ENCODE assay signal across 11 mouse cellular contexts in the genomic region with DNA sequence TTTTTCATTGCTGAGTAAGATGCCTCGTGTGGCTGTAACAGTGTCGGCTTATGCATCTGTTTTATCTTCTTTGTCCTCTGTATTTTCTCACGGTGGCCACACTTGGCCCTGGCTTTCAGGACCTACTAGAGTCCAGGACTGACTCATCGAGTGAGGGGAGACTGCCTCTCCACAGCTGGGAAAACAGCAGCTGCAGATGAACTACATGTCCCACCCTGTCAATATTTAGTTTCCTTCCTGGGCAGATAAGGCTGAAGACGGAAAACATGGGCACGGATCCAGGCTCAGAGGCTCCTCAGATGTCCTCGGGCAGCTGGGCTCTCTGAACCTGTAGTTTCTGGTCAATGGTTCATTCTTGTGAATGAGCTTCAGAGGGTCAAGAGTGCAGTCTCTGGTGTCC. TPM values are rescaled to one million over a fixed set of nuclear protein-coding genes. Genes with fewer than 3 reads are reported as not detected.
DNase-seq lines count a peak whose midpoint lies in the region; ATAC-seq and TF ChIP-seq lines count a peak whose summit lies in the region.
"Had no signal": no experiment of that assay in that cellular context is flagged by ENCODE, and none has a peak within 500 bp of the region (broad histone marks: within the 10 kb centered on the region; RNA-seq: fewer than 3 reads in every experiment).

No protein-coding gene starts in this region.

- H3K27ac ChIP-seq in lung, postnatal 0 days (ENCODE audit: low read length): no peak overlapping the region
- H3K27ac ChIP-seq in midbrain, embryonic 14.5 days (replicated peaks; ENCODE audit: low read depth, low read length): no peak overlapping the region
- H3K27ac ChIP-seq: forebrain, embryonic 15.5 days had no signal

- H3K4me3 ChIP-seq in lung, postnatal 0 days (ENCODE audit: low read depth, low read length): no peak overlapping the region
- H3K4me3 ChIP-seq in midbrain, embryonic 14.5 days (replicated peaks; ENCODE audit: low read depth, low read length): no peak overlapping the region
- H3K4me3 ChIP-seq: forebrain, embryonic 15.5 days had no signal

- TF ChIP-seq EP300 in lung, postnatal 0 days (IDR thresholded peaks at IDR 0.05): peak; percentile 85

- no peak for TF ChIP-seq CTCF in lung, postnatal 0 days (IDR thresholded peaks at IDR 0.05)

- no peaks in the 10 kb centered on the region for H3K36me3 ChIP-seq in lung, postnatal 0 days (ENCODE audit: insufficient read depth, low read length)
- no peaks in the 10 kb centered on the region for H3K36me3 ChIP-seq in midbrain, embryonic 14.5 days (ENCODE audit: control insufficient read depth, insufficient read depth, low read length)
- H3K36me3 ChIP-seq: forebrain, embryonic 15.5 days had no signal

- no peaks in the 10 kb centered on the region; the same call in 1 of the 2 replicates for H3K4me1 ChIP-seq in lung, postnatal 0 days (ENCODE audit: insufficient read depth, low read depth, low read length)
- H3K4me1 ChIP-seq in midbrain, embryonic 14.5 days (ENCODE audit: control insufficient read depth, insufficient read depth, low read length): no peaks in the 10 kb centered on the region
- H3K4me1 ChIP-seq: forebrain, embryonic 15.5 days had no signal

- DNase-seq in adrenal gland, adult 8-10 months: peak; percentile 45
- peak; percentile 43 for DNase-seq in gastrocnemius, adult 18-20 months (ENCODE audit: low spot score)
- DNase-seq in heart, postnatal 10 days: peak; percentile 75 to 76
- DNase-seq in lung, postnatal 0 days (ENCODE audit: low spot score): peak; percentile 63
- no peak for DNase-seq in midbrain, embryonic 14.5 days
- DNase-seq in frontal cortex, postnatal 10 days (ENCODE audit: low spot score in 2 of 2): no peak
- DNase-seq in frontal cortex, postnatal 36 days (ENCODE audit: low spot score in 2 of 2): no peak
- no peak for DNase-seq in left cerebral cortex, adult 11 months (ENCODE audit: low spot score)
- DNase-seq: cerebellum, adult 18-20 months had no signal

- no peak overlapping the region for H3K4me2 ChIP-seq in lung, postnatal 0 days (replicated peaks; ENCODE audit: low read depth, low read length)
- no peak overlapping the region for H3K4me2 ChIP-seq in midbrain, embryonic 14.5 days (ENCODE audit: low read length)
- H3K4me2 ChIP-seq: forebrain, embryonic 15.5 days had no signal

- peak; percentile 88 for ATAC-seq in lung, postnatal 0 days
- no peak for ATAC-seq in midbrain, embryonic 14.5 days (ENCODE audit: low FRiP score, low TSS enrichment)
- ATAC-seq: forebrain, embryonic 15.5 days had no signal

- no peaks in the 10 kb centered on the region for H3K9me3 ChIP-seq in lung, postnatal 0 days (ENCODE audit: low read length)
- no peaks in the 10 kb centered on the region for H3K9me3 ChIP-seq in midbrain, embryonic 14.5 days (ENCODE audit: control insufficient read depth, low read length)
- H3K9me3 ChIP-seq: forebrain, embryonic 15.5 days had no signal

- no peak overlapping the region for H3K9ac ChIP-seq in lung, postnatal 0 days (replicated peaks; ENCODE audit: low read depth)
- H3K9ac ChIP-seq in midbrain, embryonic 14.5 days (replicated peaks; ENCODE audit: low read length): no peak overlapping the region
- H3K9ac ChIP-seq: forebrain, embryonic 15.5 days had no signal

- intact Hi-C loops in heart, postnatal 10 days (cut with DNase I): no loop called here

- 8% methylated on average over 7 of the region's 7 CpGs for WGBS in lung, postnatal 0 days
- WGBS in midbrain, embryonic 14.5 days: 77% methylated on average over 7 of the region's 7 CpGs

- H3K27me3 ChIP-seq in lung, postnatal 0 days (replicated peaks; ENCODE audit: insufficient read depth, low read length): no peaks in the 10 kb centered on the region
- H3K27me3 ChIP-seq in midbrain, embryonic 14.5 days (ENCODE audit: control insufficient read depth, insufficient read depth, low read length): no peaks in the 10 kb centered on the region
- H3K27me3 ChIP-seq: forebrain, embryonic 15.5 days had no signal

RNA-seq across cellular contexts. Expression of a gene that starts 9.6 kb away (rescaled TPM):
- total RNA-seq in adrenal gland, adult 8-10 months (2022): not detected
- total RNA-seq in gastrocnemius, adult 18-20 months (2021): not detected
- not detected for total RNA-seq in heart, postnatal 10 days (2021)
- not detected in 2 replicates for polyA plus RNA-seq in lung, postnatal 0 days (2015; fragmentation: Nextera tagmentation; extraction: Ambion mirVana)
- polyA plus RNA-seq in midbrain, embryonic 14.5 days (2014; fragmentation: Nextera tagmentation; extraction: Ambion mirVana): not detected in 2 replicates
- polyA plus RNA-seq: forebrain, embryonic 15.5 days; stomach, embryonic 14.5 days had no signal

RNA-seq across cellular contexts. Expression of a gene that starts 19.3 kb away (rescaled TPM):
- total RNA-seq in adrenal gland, adult 8-10 months (2022): 1 to 10 TPM; 1.4 to 7.8 (median 4.4) TPM
- total RNA-seq in gastrocnemius, adult 18-20 months (2021): 1 to 10 TPM; 1.2 to 1.7 TPM
- total RNA-seq in heart, postnatal 10 days (2021): 1 to 10 TPM; 8.6 to 8.7 TPM
- 0.85 and 0.87 TPM in 2 replicates for polyA plus RNA-seq in lung, postnatal 0 days (2015; fragmentation: Nextera tagmentation; extraction: Ambion mirVana)
- 0.97 and 1.4 TPM in 2 replicates for polyA plus RNA-seq in midbrain, embryonic 14.5 days (2014; fragmentation: Nextera tagmentation; extraction: Ambion mirVana)

RNA-seq across cellular contexts. Expression of a gene that starts 58.0 kb away (rescaled TPM):
- 10 to 100 TPM; 17.7 to 53.5 (median 24.9) TPM for total RNA-seq in adrenal gland, adult 8-10 months (2022)
- total RNA-seq in gastrocnemius, adult 18-20 months (2021): 1 to 10 TPM; 5.7 to 6.0 TPM
- total RNA-seq in heart, postnatal 10 days (2021): 1 to 10 TPM; 5.9 to 6.6 TPM
- polyA plus RNA-seq in lung, postnatal 0 days (2015; fragmentation: Nextera tagmentation; extraction: Ambion mirVana): 42.1 and 56.8 TPM in 2 replicates
- 1.2 and 2.2 TPM in 2 replicates for polyA plus RNA-seq in midbrain, embryonic 14.5 days (2014; fragmentation: Nextera tagmentation; extraction: Ambion mirVana)

Comparison
In these comparisons a context has a peak if more than half of its experiments do, and no peak if none do; other contexts are left out.
1. DNase-seq: peak in adrenal gland, adult 8-10 months (single experiment), gastrocnemius, adult 18-20 months (single experiment), heart, postnatal 10 days (2 of 2) and lung, postnatal 0 days (single experiment); none in midbrain, embryonic 14.5 days (single experiment), frontal cortex, postnatal 10 days (0 of 2), frontal cortex, postnatal 36 days (0 of 2) and left cerebral cortex, adult 11 months (single experiment).